Mouse (Mus musculus) embryo, embryonic 10.5 days (tissue): ENCODE measurements around the gene Hmx2.

ENCODE experiments used
- DNase-seq: peaks from one replicate; pipeline ENCODE4 v3.0.0-alpha.2; 2015; ENCODE audit warnings: low spot score

Gene Hmx2

DNA sequence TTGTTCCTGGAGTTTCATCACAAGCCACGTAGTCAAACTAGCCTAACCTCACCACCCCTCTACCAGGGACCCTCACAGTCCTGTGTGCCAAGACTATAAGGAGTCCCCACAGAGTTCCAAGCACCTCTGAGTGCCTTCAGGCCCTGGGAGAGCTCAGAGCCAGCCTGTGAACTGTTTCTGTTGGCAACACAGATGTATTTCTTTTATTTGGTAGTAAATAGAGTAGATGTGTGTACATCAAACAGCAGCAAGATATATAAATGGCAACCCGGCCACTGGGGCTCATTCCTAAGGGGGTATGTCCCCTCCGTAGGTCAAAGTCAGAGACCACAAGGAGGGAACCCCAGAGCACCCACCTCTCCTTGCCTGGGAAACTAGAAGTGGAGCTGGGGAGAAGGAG, at the start of gene Hmx2:
Hmx2 (plus strand) TSS at position 301 of the 400 bp plus-strand sequence.
- no peak for DNase-seq

DNA sequence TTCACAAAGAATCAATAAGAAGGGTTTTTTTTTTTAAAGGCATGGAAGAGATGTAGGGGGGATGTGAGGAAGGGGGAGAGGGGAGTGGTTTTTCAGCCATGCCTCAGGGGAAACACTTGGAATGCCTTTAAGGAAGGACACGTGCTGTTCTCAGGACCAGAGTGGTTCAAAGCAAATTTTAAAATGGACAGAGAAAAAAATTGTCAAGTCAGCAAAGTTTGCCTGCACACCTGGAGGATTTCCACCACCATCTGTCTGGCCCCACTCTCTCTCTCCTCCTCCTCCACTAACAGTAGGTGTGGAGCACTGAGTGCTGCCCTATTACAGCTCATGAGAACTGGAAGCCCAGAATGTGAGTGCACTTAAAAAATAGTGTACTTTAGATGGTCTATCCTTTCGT, 44.8 kb upstream of the Hmx2 start:
- no peak for DNase-seq

DNA sequence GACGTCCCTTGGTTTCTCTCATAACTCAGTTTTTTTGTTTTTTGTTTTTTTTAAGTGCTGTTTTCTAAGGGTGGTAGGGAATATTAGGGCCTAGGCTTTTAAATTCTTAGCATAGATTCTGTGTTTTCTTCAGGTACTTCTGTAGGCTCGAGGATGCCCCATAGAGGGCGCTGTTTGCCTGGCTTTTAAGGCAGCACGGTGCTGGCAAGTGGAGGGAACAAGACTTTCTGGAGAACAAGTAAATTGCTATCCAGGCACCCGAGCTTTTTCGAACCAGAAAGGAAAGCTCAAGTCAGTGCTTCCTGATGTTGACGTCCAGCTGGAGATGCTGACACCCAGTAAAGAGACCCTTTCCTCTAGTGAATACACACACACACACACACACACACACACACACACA, 8.6 kb upstream of the Hmx2 start:
- peak; percentile 92 for DNase-seq

GRCm38 (mm10) chr7:131541184-131542114, 7.1 kb upstream of the Hmx2 start:
- DNase-seq, result peak; percentile 61

GRCm38 (mm10) chr7:131542115-131542871, 6.3 kb upstream of the Hmx2 start, which contains the start of gene Hmx3:
TSS of gene Hmx3 (plus strand) at chr7:131542867.
- peak; percentile 75 for DNase-seq

DNA sequence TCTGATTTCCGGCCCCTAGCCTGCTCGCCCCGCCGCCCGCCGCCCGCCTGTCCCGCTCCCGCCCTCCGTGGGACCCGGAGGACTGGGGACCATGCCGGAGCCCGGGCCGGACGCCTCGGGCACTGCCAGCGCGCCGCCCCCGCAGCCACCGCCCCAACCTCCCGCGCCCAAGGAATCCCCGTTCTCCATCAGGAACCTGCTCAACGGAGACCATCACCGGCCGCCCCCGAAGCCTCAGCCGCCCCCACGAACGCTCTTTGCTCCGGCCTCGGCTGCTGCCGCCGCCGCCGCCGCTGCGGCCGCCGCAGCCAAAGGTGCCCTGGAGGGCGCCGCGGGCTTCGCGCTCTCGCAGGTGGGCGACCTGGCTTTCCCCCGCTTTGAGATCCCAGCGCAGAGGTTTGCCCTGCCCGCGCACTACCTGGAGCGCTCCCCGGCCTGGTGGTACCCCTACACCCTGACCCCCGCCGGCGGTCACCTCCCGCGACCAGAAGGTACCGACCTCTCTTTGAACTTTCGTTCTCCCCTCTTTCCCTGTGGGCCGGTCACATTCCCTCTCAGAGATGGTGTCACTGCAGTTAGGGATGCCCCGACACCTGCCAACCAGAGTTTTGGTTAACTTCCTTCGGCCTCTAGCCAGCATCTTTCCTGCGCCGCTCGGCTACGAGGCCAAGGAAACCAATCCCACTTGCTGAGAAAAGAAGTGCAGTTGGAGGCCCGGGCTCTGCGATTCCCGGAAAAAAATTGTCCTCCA, 5.5 kb upstream of the Hmx2 start:
- peak; percentile 60 for DNase-seq

DNA sequence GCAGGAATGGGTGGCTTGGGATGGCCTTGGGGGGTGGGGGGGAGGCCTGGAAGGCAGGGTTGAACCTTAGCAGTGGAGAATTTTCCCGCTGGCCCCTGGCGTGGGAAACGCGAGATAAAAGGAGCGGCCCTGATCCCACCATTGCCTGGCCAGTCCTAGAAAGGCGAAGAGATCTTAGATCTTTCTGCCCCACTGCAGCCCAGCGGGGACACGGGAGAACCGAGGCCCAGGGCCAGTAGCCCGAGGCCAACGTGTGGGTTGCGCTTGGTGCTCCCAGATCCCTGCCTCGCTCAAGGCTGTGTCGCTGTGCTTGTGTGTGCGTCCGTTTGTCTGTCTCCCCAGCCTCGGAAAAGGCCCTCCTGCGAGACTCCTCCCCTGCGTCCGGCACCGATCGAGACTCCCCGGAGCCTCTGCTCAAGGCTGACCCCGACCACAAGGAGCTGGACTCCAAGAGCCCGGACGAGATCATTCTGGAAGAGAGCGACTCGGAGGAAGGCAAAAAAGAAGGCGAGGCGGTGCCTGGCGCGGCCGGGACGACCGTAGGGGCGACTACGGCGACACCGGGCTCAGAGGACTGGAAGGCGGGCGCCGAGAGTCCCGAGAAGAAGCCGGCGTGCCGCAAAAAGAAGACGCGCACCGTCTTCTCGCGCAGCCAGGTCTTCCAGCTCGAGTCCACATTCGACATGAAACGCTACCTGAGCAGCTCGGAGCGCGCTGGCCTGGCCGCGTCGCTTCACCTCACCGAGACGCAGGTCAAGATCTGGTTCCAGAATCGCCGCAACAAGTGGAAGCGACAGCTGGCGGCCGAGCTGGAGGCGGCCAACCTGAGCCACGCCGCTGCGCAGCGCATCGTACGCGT, 4.7 kb upstream of the Hmx2 start:
- DNase-seq, result peak; percentile 62

DNA sequence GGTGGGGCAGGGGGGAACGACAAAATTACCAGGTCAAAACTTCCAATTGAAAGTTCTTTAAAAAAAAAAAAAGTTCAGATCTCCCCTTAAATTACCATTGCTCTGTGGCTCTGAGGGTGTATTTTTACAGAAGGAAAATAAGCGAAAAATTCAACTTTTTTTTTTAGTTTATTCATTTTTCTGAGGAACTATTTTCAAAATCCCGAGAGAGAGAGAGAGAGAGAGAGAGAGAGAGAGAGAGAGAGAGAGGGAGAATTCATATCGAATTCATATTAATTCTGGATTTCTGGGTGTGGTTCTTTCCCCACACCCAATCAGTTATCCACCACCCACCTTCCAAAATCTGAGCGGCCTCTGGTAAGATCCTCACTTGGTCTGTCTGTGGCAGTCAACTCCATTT, 3.7 kb upstream of the Hmx2 start:
- peak; percentile 9 for DNase-seq

DNA sequence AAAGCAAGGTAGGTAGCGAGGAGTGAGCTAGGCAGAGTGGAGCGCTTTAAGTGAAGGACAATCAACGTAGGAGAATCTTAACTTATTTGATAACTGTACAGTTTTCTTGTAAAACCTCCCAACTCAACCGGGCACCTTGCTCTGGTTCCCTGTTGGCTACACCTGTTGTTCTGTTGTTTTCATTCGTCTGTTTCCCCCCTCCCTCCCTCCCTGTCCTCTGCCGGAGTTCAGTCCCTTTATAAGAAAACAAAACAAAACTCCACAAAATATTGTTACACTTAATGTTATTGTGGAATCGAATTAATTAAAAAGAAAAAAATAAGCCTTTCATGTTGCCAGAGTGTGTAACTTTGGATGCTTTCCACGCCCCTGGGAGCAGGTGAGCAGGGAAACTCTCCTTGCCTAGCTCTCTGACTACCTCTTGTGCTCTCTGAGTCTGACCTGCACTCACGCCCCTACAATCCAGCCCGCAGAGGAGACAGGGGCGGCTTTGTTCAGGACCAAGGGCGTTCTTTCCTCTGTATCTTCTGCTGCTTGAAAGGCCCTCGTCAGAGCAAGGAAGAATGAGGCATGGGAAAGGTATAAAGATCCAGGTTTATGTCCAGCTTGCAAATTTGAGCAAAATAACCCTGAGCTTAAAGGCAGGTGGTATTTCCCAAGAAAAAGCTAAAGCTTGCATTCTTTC, 2.7 kb upstream of the Hmx2 start:
- DNase-seq, result peak; percentile 50

GRCm38 (mm10) chr7:131546423-131546822, 2.1 kb upstream of the Hmx2 start:
- peak; percentile 48 for DNase-seq

GRCm38 (mm10) chr7:131547481-131547880, 1.1 kb upstream of the Hmx2 start:
- DNase-seq, result peak; percentile 33

- no peak for DNase-seq
These were observed 2.9 kb downstream of the Hmx2 start for GRCm38 (mm10) chr7:131551471-131551870.

GRCm38 (mm10) chr7:131551931-131552741, 3.6 kb downstream of the Hmx2 start:
- DNase-seq, result peak; percentile 64

- peak; percentile 62 for DNase-seq
These were observed 4.2 kb downstream of the Hmx2 start for GRCm38 (mm10) chr7:131552781-131553180.

DNA sequence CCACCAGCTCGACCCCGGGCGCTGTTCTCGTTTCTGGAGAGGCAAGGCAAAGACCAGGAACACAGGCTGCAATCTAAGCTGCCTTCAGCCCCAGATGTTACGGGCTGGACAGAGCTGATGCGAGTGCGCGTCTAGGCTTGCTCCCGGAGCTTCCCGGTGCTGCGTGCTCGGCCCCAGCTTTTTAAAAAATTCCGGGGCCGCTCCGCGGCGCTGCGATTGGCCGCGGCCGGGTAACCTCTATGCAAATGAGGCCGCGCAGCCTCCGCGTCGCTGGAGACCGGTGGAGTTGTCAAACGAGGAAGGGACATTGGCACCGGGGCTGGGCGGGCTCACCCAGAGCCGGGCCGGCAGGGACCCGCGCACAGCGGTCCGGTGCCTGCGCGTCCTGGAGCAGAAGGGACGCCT, 5.2 kb downstream of the Hmx2 start:
- DNase-seq, result peak; percentile 70

- DNase-seq, result peak; percentile 55
These were observed 6.0 kb downstream of the Hmx2 start for GRCm38 (mm10) chr7:131554341-131555180.

GRCm38 (mm10) chr7:131555301-131556081, 6.9 kb downstream of the Hmx2 start:
- DNase-seq, result peak; percentile 66

GRCm38 (mm10) chr7:131556116-131556515, 7.5 kb downstream of the Hmx2 start:
- no peak for DNase-seq
